Mouse (Mus musculus): ENCODE results near the gene Dnah8. TPM values are rescaled to one million over a fixed set of nuclear protein-coding genes. Genes with fewer than 3 reads are reported as not detected.

Gene Dnah8
- polyA plus RNA-seq, 1 experiment from 2014 or later: 0.10 TPM

DNA sequence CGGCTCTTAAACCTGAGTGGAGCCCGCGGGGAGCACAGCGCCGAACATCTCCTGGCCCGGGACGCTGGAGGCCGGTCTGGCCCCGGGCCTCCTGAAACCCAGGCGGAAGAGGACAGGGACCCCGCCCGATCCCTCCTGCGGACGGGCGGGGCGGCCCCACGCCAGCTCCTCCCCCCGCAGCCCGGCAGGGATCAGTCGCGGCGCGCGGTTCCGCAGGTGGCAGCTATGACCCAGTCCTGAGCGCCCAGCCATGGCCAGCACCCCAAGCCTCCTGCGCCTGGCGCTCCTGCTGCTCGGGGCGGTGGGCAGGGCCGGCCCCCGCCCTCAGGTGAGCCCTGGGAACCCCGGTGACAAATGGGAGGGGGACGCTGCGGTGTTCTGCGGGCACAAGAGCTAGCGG is 277.5 kb downstream of the Dnah8 start, which contains the start of gene Glp1r:
Glp1r (plus strand) TSS at position 191 of the 400 bp plus-strand sequence.
- Histone ChIP-seq H3K4me3 (ENCODE audit: inconsistent target) (no peak within 1 kb of the TSS), H3K79me2 (ENCODE audit: inconsistent target) (no peaks in the 10 kb centered on the region), H3K27ac (no peak within 1 kb of the TSS), H3K36me3 (ENCODE audit: inconsistent target) (no peaks in the 10 kb centered on the region)
- WGBS (ENCODE audit: missing documents): 4% methylated on average over 28 of the region's 37 CpGs

DNA sequence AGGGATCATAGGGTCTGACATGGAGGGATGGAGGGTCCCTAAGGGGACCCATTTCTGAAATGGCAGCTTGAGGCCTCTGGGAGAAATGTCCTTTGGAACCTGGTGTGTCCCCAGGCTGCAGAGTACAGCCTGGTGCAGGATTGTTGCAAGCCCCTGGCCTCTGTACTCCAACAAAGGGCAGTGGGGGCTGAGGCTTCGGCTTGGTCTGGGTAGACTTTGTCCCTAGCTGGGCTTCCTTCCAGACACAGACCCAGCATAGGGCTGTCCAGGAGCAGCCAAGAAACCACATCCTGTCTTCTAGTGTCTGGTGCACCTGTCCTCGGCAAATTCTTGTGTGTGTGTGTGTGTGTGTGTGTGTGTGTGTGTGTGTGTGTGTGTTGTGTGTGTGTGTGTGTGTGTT is 279.9 kb downstream of the Dnah8 start:
- Histone ChIP-seq H3K27ac (no peak overlapping the region), H3K79me2 (ENCODE audit: inconsistent target) (no peaks in the 10 kb centered on the region), H3K4me3 (ENCODE audit: inconsistent target) (no peak overlapping the region), H3K36me3 (ENCODE audit: inconsistent target) (no peaks in the 10 kb centered on the region)
- 4% methylated on average over 2 of the region's 2 CpGs for whole genome bisulfite sequencing (ENCODE audit: missing documents)

DNA sequence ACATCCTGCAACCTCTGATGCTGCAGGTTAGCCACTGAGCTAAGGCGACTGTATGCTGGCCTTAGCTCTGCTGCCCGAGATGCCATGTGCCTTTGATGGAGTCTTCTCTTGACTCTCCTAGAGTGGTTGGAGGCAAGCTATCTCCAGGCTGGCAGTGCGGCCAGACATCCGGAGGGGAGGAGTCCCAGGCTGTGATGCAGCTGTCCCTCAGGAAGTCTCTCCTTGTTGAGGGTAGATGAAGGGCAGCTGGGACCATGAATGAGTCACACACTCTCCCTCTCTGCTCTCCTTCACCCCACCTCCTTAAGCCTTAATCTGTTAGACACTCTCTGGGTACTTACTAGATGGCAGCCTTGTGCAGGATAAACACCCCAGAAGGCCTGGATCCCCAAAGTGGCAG is 283.4 kb downstream of the Dnah8 start:
- 30% methylated on average over 4 of the region's 4 CpGs for WGBS (ENCODE audit: missing documents)
- H3K27ac ChIP-seq: no peak overlapping the region
- H3K36me3 ChIP-seq (ENCODE audit: inconsistent target): no peaks in the 10 kb centered on the region
- no peak overlapping the region for H3K4me3 ChIP-seq (ENCODE audit: inconsistent target)
- no peaks in the 10 kb centered on the region for H3K79me2 ChIP-seq (ENCODE audit: inconsistent target)

DNA sequence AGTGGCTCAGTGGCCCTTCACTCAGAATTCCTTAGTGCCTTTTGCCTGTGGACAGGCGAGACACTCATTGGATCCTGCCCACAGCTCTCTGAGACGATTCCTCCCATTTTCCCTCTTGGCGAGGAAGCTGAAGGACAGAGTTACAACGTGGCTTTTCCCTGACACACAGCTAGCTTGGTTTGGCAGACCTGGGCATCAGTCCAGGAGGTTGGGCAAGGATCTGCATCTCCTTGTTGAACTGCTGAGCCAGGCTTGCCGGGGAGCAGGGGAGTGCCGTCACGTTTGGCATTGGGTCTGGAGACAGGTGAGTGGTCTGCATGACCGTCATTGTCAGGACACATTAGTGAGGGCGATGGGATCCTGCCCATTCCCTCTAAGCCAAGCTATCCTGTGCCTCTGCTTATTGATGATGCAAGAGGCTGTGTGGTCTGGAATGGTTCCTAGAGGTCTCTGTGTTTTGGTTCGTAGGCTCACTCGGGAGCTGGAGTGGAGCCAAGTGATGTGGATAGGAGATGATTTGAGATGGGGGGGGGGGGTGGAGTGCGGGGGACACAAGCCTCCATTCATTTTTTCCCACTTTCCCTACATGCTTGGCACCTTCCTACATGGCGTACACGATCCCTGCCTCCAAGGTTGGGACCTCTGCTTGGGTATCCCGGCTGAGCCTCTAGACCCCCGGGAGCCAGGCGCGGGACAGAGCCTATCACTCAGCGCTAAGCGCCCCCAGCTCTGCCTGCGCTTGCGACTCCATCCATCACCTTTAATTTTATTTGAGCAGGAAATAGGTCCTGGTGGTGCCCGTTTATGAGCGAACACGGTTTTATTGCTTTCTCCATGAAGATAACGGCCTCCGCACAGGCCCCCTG is 286.9 kb downstream of the Dnah8 start:
- H3K79me2 ChIP-seq (ENCODE audit: inconsistent target): no peaks in the 10 kb centered on the region
- WGBS (ENCODE audit: missing documents): 49% methylated on average over 24 of the region's 27 CpGs
- H3K27ac ChIP-seq: no peak overlapping the region
- H3K36me3 ChIP-seq (ENCODE audit: inconsistent target): no peaks in the 10 kb centered on the region
- H3K4me3 ChIP-seq (ENCODE audit: inconsistent target): no peak overlapping the region

DNA sequence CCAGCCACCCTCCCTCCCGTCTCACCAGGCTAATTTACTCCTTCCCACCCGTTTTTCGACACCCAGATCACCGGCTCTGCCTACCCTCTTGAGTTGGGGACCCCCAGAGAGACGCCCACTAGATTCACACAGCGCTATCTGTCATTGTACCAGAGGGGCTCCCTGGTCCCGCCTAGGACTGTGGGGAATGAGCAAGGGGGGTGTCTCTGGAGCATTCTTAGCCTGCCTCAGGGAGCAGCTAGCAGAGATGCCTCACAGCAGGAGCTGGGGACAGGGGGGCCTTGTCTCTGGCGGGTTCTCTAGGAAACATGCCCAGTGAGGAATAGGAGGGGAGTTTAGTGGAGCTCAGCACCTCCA is 287.6 kb downstream of the Dnah8 start:
- Histone ChIP-seq H3K79me2 (ENCODE audit: inconsistent target) (no peaks in the 10 kb centered on the region), H3K4me3 (ENCODE audit: inconsistent target) (no peak overlapping the region), H3K36me3 (ENCODE audit: inconsistent target) (no peaks in the 10 kb centered on the region), H3K27ac (no peak overlapping the region)
- WGBS (ENCODE audit: missing documents): 46% methylated on average over 8 of the region's 8 CpGs

DNA sequence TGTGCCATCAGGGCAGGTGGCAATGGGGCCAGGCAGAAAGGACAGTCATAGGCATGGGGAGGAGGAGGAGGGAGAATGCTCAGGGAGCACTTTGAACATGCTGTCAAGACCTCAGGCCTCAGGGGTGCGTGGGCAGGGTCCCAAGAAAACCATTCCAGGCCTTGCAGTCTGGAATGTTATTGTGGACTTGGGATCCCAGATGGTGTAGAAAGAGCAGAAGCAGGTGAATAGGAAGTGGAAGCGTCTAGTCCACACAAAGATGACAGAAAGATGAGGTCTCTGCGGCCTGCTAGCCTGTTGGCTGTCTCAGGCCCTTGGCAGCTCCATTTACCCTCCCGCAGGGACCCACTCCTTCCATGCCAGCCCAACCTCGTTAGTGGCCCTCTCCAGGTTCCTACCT is 288.4 kb downstream of the Dnah8 start:
- no peak overlapping the region for H3K27ac ChIP-seq
- H3K4me3 ChIP-seq (ENCODE audit: inconsistent target): no peak overlapping the region
- H3K36me3 ChIP-seq (ENCODE audit: inconsistent target): no peaks in the 10 kb centered on the region
- 78% methylated on average over 5 of the region's 5 CpGs for WGBS (ENCODE audit: missing documents)
- H3K79me2 ChIP-seq (ENCODE audit: inconsistent target): no peaks in the 10 kb centered on the region

DNA sequence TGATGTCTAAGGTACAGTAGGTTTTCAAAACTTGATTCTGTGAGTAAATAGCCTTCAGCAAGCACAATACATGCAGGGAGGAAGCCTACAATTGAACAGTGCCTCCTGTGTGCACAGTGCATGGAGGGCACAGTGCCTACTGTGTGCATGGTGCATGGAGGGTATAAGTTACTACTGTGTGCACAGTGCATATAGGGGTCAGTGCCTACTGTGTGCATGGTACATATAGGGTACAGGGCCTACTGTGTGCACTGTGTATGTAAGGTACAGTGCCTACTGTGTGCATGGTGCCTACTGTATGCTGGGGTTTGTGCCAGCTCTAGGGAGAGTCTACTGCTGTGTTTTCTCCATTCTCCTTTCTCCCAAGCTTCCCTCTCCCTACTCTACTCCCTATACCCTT is 290.1 kb downstream of the Dnah8 start:
- Histone ChIP-seq H3K79me2 (ENCODE audit: inconsistent target) (no peaks in the 10 kb centered on the region), H3K27ac (no peak overlapping the region), H3K36me3 (ENCODE audit: inconsistent target) (no peaks in the 10 kb centered on the region), H3K4me3 (ENCODE audit: inconsistent target) (no peak overlapping the region)

DNA sequence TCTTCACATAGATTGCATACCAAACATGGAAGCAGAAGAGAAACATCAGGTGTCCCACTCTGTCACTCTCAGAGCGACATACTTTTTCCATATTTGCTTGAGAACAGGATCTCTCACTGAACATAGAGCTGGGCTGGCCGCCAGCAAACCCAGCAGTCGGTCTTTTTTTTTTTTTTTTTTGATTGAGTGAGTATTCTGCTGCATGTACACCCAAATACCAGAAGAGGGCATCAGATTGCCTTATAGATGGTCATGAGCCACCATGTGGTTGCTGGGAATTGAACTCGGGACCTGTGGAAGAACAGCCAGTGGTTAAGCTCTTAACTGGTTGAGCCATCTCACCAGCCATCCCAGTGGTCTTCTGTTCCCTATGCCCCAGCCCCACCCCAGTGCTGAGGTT is 299.4 kb downstream of the Dnah8 start:
- Histone ChIP-seq H3K36me3 (ENCODE audit: inconsistent target) (no peaks in the 10 kb centered on the region), H3K79me2 (ENCODE audit: inconsistent target) (no peaks in the 10 kb centered on the region), H3K27ac (no peak overlapping the region), H3K4me3 (ENCODE audit: inconsistent target) (no peak overlapping the region)
- WGBS (ENCODE audit: missing documents): 40% methylated on average over 4 of the region's 4 CpGs

Other genes with a start within 250 kb of the Dnah8 start
- 12.8 to 18.8 TPM (median 16.9 TPM) in 3 replicates for gene Btbd9, start 47.9 kb upstream of the Dnah8 start, polyA plus RNA-seq (2018)
- 39.2 to 79.1 TPM (median 53.0 TPM) in 3 replicates for gene Glo1, start 2.5 kb downstream of the Dnah8 start, polyA plus RNA-seq (2018)